In genomic region chr6:77724042-77724951, GRCm38 (mm10) we compare ENCODE assay signal across 10 mouse cellular contexts.
DNase-seq lines count a peak whose midpoint lies in the region; ATAC-seq lines count a peak whose summit lies in the region.
"Had no signal": no experiment of that assay in that cellular context is flagged by ENCODE, and none has a peak within 500 bp of the region (broad histone marks: within the 10 kb centered on the region; RNA-seq: fewer than 3 reads in every experiment).

No protein-coding gene starts in this region.

- no peaks in the 10 kb centered on the region for H3K9me3 ChIP-seq in forebrain, embryonic 14.5 days (replicated peaks; ENCODE audit: control insufficient read depth, low read length)
- no peaks in the 10 kb centered on the region for H3K9me3 ChIP-seq in forebrain, embryonic 10.5 days
- H3K9me3 ChIP-seq in limb, embryonic 15.5 days: no peaks in the 10 kb centered on the region
- H3K9me3 ChIP-seq in limb, embryonic 10.5 days (replicated peaks): no peaks in the 10 kb centered on the region

- H3K36me3 ChIP-seq in forebrain, embryonic 14.5 days (ENCODE audit: control insufficient read depth, insufficient read depth, low read length): no peaks in the 10 kb centered on the region
- H3K36me3 ChIP-seq in forebrain, embryonic 10.5 days (replicated peaks): no peaks in the 10 kb centered on the region
- no peaks in the 10 kb centered on the region for H3K36me3 ChIP-seq in limb, embryonic 15.5 days
- no peaks in the 10 kb centered on the region for H3K36me3 ChIP-seq in limb, embryonic 10.5 days

- H3K9ac ChIP-seq in forebrain, embryonic 14.5 days (ENCODE audit: low read length): no peak overlapping the region
- no peak overlapping the region for H3K9ac ChIP-seq in limb, embryonic 15.5 days

- peaks cover 12% of the 10 kb centered on the region for H3K4me1 ChIP-seq in forebrain, embryonic 14.5 days (ENCODE audit: control insufficient read depth, insufficient read depth, low read length)
- no peaks in the 10 kb centered on the region for H3K4me1 ChIP-seq in forebrain, embryonic 10.5 days
- H3K4me1 ChIP-seq in limb, embryonic 15.5 days: no peaks in the 10 kb centered on the region
- H3K4me1 ChIP-seq in limb, embryonic 10.5 days: no peaks in the 10 kb centered on the region

- H3K4me2 ChIP-seq in forebrain, embryonic 14.5 days (ENCODE audit: low read length): no peak overlapping the region
- no peak overlapping the region for H3K4me2 ChIP-seq in limb, embryonic 15.5 days

- DNase-seq in forebrain, embryonic 14.5 days (ENCODE audit: low spot score): peak; percentile 87
- no peak for DNase-seq in forebrain, embryonic 10.5 days (ENCODE audit: extremely low spot score, low spot score)
- DNase-seq in limb, embryonic 10.5 days (ENCODE audit: low spot score): no peak
- DNase-seq in cerebellum, adult 9-11 months: peak; percentile 26
- peak; percentile 48 for DNase-seq in layer of hippocampus, adult 9-11 months
- no peak for DNase-seq in gastrocnemius, adult 18-20 months (ENCODE audit: low spot score)
- no peak for DNase-seq in retina, postnatal 1 day
- DNase-seq: heart, postnatal 14 days; thymus, postnatal 25 days had no signal

- 46% methylated on average over 5 of the region's 5 CpGs for WGBS in forebrain, embryonic 14.5 days
- WGBS in forebrain, embryonic 10.5 days: 82% methylated on average over 5 of the region's 5 CpGs
- 61% methylated on average over 5 of the region's 5 CpGs for WGBS in limb, embryonic 15.5 days
- 81% methylated on average over 5 of the region's 5 CpGs for WGBS in limb, embryonic 10.5 days

- H3K27ac ChIP-seq in forebrain, embryonic 14.5 days (ENCODE audit: low read depth, low read length): peak overlapping the region; percentile 59
- no peak overlapping the region for H3K27ac ChIP-seq in forebrain, embryonic 10.5 days
- no peak overlapping the region for H3K27ac ChIP-seq in limb, embryonic 15.5 days
- no peak overlapping the region for H3K27ac ChIP-seq in limb, embryonic 10.5 days

- no peaks in the 10 kb centered on the region for H3K27me3 ChIP-seq in forebrain, embryonic 14.5 days (replicated peaks; ENCODE audit: control insufficient read depth, insufficient read depth, low read length)
- H3K27me3 ChIP-seq in forebrain, embryonic 10.5 days (ENCODE audit: poor library complexity, severe bottlenecking): no peaks in the 10 kb centered on the region
- no peaks in the 10 kb centered on the region for H3K27me3 ChIP-seq in limb, embryonic 15.5 days
- H3K27me3 ChIP-seq in limb, embryonic 10.5 days (ENCODE audit: low read depth, poor library complexity, severe bottlenecking): no peaks in the 10 kb centered on the region

- peak; percentile 86 for ATAC-seq in forebrain, embryonic 14.5 days
- 0 out of 2 replicates have a peak, but pooled peaks have one; percentile 58 for ATAC-seq in limb, embryonic 15.5 days (ENCODE audit: insufficient number of reproducible peaks, low FRiP score, low TSS enrichment, low read depth)

- H3K4me3 ChIP-seq in forebrain, embryonic 14.5 days (ENCODE audit: low read depth, low read length): no peak overlapping the region
- no peak overlapping the region for H3K4me3 ChIP-seq in forebrain, embryonic 10.5 days
- H3K4me3 ChIP-seq in limb, embryonic 15.5 days: no peak overlapping the region
- H3K4me3 ChIP-seq in limb, embryonic 10.5 days: no peak overlapping the region

Comparison
In these comparisons a context has a peak if more than half of its experiments do, and no peak if none do; other contexts are left out.
1. DNase-seq: peak in forebrain, embryonic 14.5 days (single experiment), cerebellum, adult 9-11 months (single experiment) and layer of hippocampus, adult 9-11 months (single experiment); none in forebrain, embryonic 10.5 days (single experiment), limb, embryonic 10.5 days (single experiment), gastrocnemius, adult 18-20 months (single experiment) and retina, postnatal 1 day (single experiment).